Mouse (Mus musculus) lung, postnatal 14 days (tissue): ENCODE results near the gene Tmem214.

Source experiments
- DNase-seq: peaks from one replicate; pipeline ENCODE4 v3.0.0; 2021

Tmem214 gene

GRCm38 (mm10) chr5:30916841-30917240 is 49.0 kb downstream of the Tmem214 start:
- no peak for DNase-seq

- no peak for DNase-seq
Observed at GRCm38 (mm10) chr5:30917348-30917747, 49.5 kb downstream of the Tmem214 start.

- DNase-seq, result no peak
Observed at GRCm38 (mm10) chr5:30917891-30918670, 50.3 kb downstream of the Tmem214 start.

- no peak for DNase-seq
Observed at GRCm38 (mm10) chr5:30918691-30919090, 50.9 kb downstream of the Tmem214 start.

- DNase-seq, result no peak
Observed at GRCm38 (mm10) chr5:30919831-30920614, 52.2 kb downstream of the Tmem214 start.

GRCm38 (mm10) chr5:30920621-30921020 is 52.8 kb downstream of the Tmem214 start:
- DNase-seq, result peak; percentile 42

GRCm38 (mm10) chr5:30921256-30922033 is 53.6 kb downstream of the Tmem214 start, which contains the start of gene Khk:
Gene Khk (plus strand): TSS chr5:30921431.
- DNase-seq, result peak; percentile 97

GRCm38 (mm10) chr5:30922581-30923041 is 54.8 kb downstream of the Tmem214 start:
- peak; percentile 14 for DNase-seq

- no peak for DNase-seq
Observed at GRCm38 (mm10) chr5:30923119-30923518, 55.3 kb downstream of the Tmem214 start.

- no peak for DNase-seq
Observed at GRCm38 (mm10) chr5:30924614-30925013, 56.8 kb downstream of the Tmem214 start.

GRCm38 (mm10) chr5:30925217-30925616 is 57.4 kb downstream of the Tmem214 start:
- DNase-seq, result peak; percentile 12

- no peak for DNase-seq
Observed at GRCm38 (mm10) chr5:30926073-30926472, 58.3 kb downstream of the Tmem214 start.

GRCm38 (mm10) chr5:30927945-30928529 is 60.2 kb downstream of the Tmem214 start:
- peak; percentile 26 for DNase-seq
